Mouse (Mus musculus) hindbrain, embryonic 16.5 days (tissue): ENCODE measurements around the gene Klf2. TPM values are rescaled to one million over a fixed set of nuclear protein-coding genes. Genes with fewer than 3 reads are reported as not detected.

Experiments
- ATAC-seq: fragments of 200-750 bp; cut with Nextera tagmentation; 2 replicates; pipeline ENCODE4 v1.8.0; 2017; ENCODE audit warnings: moderate TSS enrichment, moderate library complexity
- H3K27ac ChIP-seq: fragments of 300-500 bp; sonication (generic); 2 replicates; pipeline ENCODE4 v1.5.1; 2014; ENCODE audit warnings: low read depth, mild to moderate bottlenecking, control low read depth, low read length, moderate library complexity
- H3K27me3 ChIP-seq: fragments of 300-500 bp; sonication (generic); replicated peaks from 2 replicates; pipeline ENCODE4 v1.6.1; 2014; ENCODE audit warnings: low read length; ENCODE audit not compliant: control insufficient read depth, insufficient read depth
- H3K36me3 ChIP-seq: fragments of 300-500 bp; sonication (generic); 2 replicates; pipeline ENCODE4 v1.6.1; 2014; ENCODE audit warnings: mild to moderate bottlenecking, low read length, moderate library complexity, mixed read lengths; ENCODE audit not compliant: control insufficient read depth, insufficient read depth
- H3K4me1 ChIP-seq: fragments of 300-500 bp; sonication (generic); 2 replicates; pipeline ENCODE4 v1.6.1; 2014; ENCODE audit warnings: low read depth, low read length; ENCODE audit not compliant: control insufficient read depth, insufficient read depth
- H3K4me2 ChIP-seq: fragments of 300-500 bp; sonication (generic); 2 replicates; pipeline ENCODE4 v1.6.1; 2014; ENCODE audit warnings: mild to moderate bottlenecking, low read length, control low read depth, moderate library complexity
- H3K4me3 ChIP-seq: fragments of 300-500 bp; sonication (generic); 2 replicates; pipeline ENCODE4 v1.5.1; 2014; ENCODE audit warnings: mild to moderate bottlenecking, low read length, control low read depth, moderate library complexity
- H3K9ac ChIP-seq: fragments of 300-500 bp; sonication (generic); 2 replicates; pipeline ENCODE4 v1.6.1; 2014; ENCODE audit warnings: low read depth, mild to moderate bottlenecking, control low read depth, low read length, moderate library complexity
- H3K9me3 ChIP-seq: fragments of 300-500 bp; sonication (generic); 2 replicates; pipeline ENCODE4 v1.6.1; 2014; ENCODE audit warnings: mild to moderate bottlenecking, low read length, moderate library complexity; ENCODE audit not compliant: control insufficient read depth
- WGBS: fragments of 180-500 bp; shearing (Covaris S2); extraction: QIAGEN DNeasy Blood & Tissue Kit; methylation state at CpG from one replicate; pipeline ENCODE4 v1.1.7; 2014; 5-methylcytosine and 5-hydroxymethylcytosine counted together
- polyA plus RNA-seq: library from polyadenylated mRNA; unstranded; fragments of >200 nt; fragmentation: Nextera tagmentation; extraction: Ambion mirVana; gene quantifications from 2 replicates; pipeline ENCODE4 v1.2.1, GENCODE M21; 2015

Gene Klf2
- polyA plus RNA-seq, 1 experiment from 2014 or later = 5.1 TPM

GRCm38 (mm10) chr8:72312926-72313518, 5.8 kb upstream of the Klf2 start:
- no peak for ATAC-seq
- WGBS = 83% methylated on average over 3 of the region's 3 CpGs

GRCm38 (mm10) chr8:72316053-72316695, 2.7 kb upstream of the Klf2 start:
- 17% methylated on average over 10 of the region's 10 CpGs for WGBS
- Histone ChIP-seq H3K4me3 (no peak overlapping the region), H3K4me2 (no peak overlapping the region), H3K9me3 (no peaks in the 10 kb centered on the region), H3K9ac (no peak overlapping the region), H3K27ac (no peak overlapping the region), H3K4me1 (peaks cover 14% of the 10 kb centered on the region), H3K36me3 (no peaks in the 10 kb centered on the region), H3K27me3 (peaks cover 18% of the 10 kb centered on the region)
- no peak for ATAC-seq

More at GRCm38 (mm10) chr8:72312926-72313518, 5.8 kb upstream of the Klf2 start:
- no peak overlapping the region for H3K4me2 ChIP-seq
- H3K9me3 ChIP-seq = no peaks in the 10 kb centered on the region
- no peak overlapping the region for H3K27ac ChIP-seq
- H3K4me3 ChIP-seq = no peak overlapping the region
- no peaks in the 10 kb centered on the region for H3K4me1 ChIP-seq
- H3K27me3 ChIP-seq = no peaks in the 10 kb centered on the region; the same call in 1 of the 2 replicates
- H3K9ac ChIP-seq = no peak overlapping the region
- H3K36me3 ChIP-seq = no peaks in the 10 kb centered on the region

GRCm38 (mm10) chr8:72317741-72318301, 1.0 kb upstream of the Klf2 start:
- ATAC-seq = no peak
- no peak overlapping the region for H3K4me2 ChIP-seq
- H3K4me3 ChIP-seq = no peak overlapping the region
- H3K27me3 ChIP-seq = peaks cover 31% of the 10 kb centered on the region
- no peak overlapping the region for H3K27ac ChIP-seq
- H3K9me3 ChIP-seq = no peaks in the 10 kb centered on the region
- no peaks in the 10 kb centered on the region for H3K36me3 ChIP-seq
- H3K4me1 ChIP-seq = peaks cover 14% of the 10 kb centered on the region
- H3K9ac ChIP-seq = no peak overlapping the region
- WGBS = 55% methylated on average over 5 of the region's 5 CpGs

GRCm38 (mm10) chr8:72319397-72319796, 564 bp downstream of the Klf2 start:
- Histone ChIP-seq H3K36me3 (no peaks in the 10 kb centered on the region), H3K4me1 (peaks cover 14% of the 10 kb centered on the region), H3K9me3 (no peaks in the 10 kb centered on the region), H3K9ac (peak overlapping the region; percentile 70), H3K4me3 (peak overlapping the region; percentile 58), H3K27me3 (peaks cover 31% of the 10 kb centered on the region), H3K4me2 (peak overlapping the region; percentile 67), H3K27ac (peak overlapping the region; percentile 39; the same call in 1 of the 2 replicates)
- ATAC-seq = peak; percentile 4; the same call in 1 of the 2 replicates
- 1% methylated on average over 47 of the region's 48 CpGs for WGBS

GRCm38 (mm10) chr8:72319921-72320802, 1.3 kb downstream of the Klf2 start:
- H3K4me2 ChIP-seq = peak overlapping the region; percentile 67
- H3K4me1 ChIP-seq = peaks cover 14% of the 10 kb centered on the region
- H3K27ac ChIP-seq = peak overlapping the region; percentile 17; the same call in 1 of the 2 replicates
- H3K9ac ChIP-seq = peak overlapping the region; percentile 70
- H3K9me3 ChIP-seq = no peaks in the 10 kb centered on the region
- H3K36me3 ChIP-seq = no peaks in the 10 kb centered on the region
- ATAC-seq = no peak
- peaks cover 31% of the 10 kb centered on the region for H3K27me3 ChIP-seq
- peak overlapping the region; percentile 58 for H3K4me3 ChIP-seq
- 8% methylated on average over 53 of the region's 55 CpGs for WGBS

GRCm38 (mm10) chr8:72320803-72321583, 2.2 kb downstream of the Klf2 start:
- ATAC-seq = no peak
- Histone ChIP-seq H3K36me3 (no peaks in the 10 kb centered on the region), H3K27ac (no peak overlapping the region), H3K4me2 (peak overlapping the region; percentile 19), H3K9ac (peak overlapping the region; percentile 35; the same call in 1 of the 2 replicates), H3K27me3 (peaks cover 31% of the 10 kb centered on the region), H3K4me3 (peak overlapping the region; percentile 58), H3K9me3 (no peaks in the 10 kb centered on the region), H3K4me1 (peaks cover 14% of the 10 kb centered on the region)
- 61% methylated on average over 25 of the region's 25 CpGs for WGBS

- H3K4me1 ChIP-seq = peaks cover 14% of the 10 kb centered on the region
- H3K9me3 ChIP-seq = no peaks in the 10 kb centered on the region
- H3K4me3 ChIP-seq = no peak overlapping the region
- H3K9ac ChIP-seq = no peak overlapping the region; the same call in 1 of the 2 replicates
- peak overlapping the region; percentile 15; the same call in 1 of the 2 replicates for H3K4me2 ChIP-seq
- H3K27ac ChIP-seq = no peak overlapping the region
- H3K27me3 ChIP-seq = peaks cover 31% of the 10 kb centered on the region
- WGBS = 90% methylated on average over 20 of the region's 20 CpGs
- no peaks in the 10 kb centered on the region for H3K36me3 ChIP-seq
- no peak for ATAC-seq
These were observed 3.0 kb downstream of the Klf2 start for GRCm38 (mm10) chr8:72321635-72322441.

GRCm38 (mm10) chr8:72322471-72322889, 3.6 kb downstream of the Klf2 start:
- no peak overlapping the region for H3K27ac ChIP-seq
- no peak for ATAC-seq
- peaks cover 31% of the 10 kb centered on the region for H3K27me3 ChIP-seq
- H3K9me3 ChIP-seq = no peaks in the 10 kb centered on the region
- H3K4me1 ChIP-seq = peaks cover 14% of the 10 kb centered on the region
- H3K9ac ChIP-seq = no peak overlapping the region
- no peaks in the 10 kb centered on the region for H3K36me3 ChIP-seq
- peak overlapping the region; percentile 15; the same call in 1 of the 2 replicates for H3K4me2 ChIP-seq
- 72% methylated on average over 7 of the region's 7 CpGs for WGBS
- no peak overlapping the region for H3K4me3 ChIP-seq
